Mouse (Mus musculus): ENCODE measurements around the gene Slc25a39. TPM values are rescaled to one million over a fixed set of nuclear protein-coding genes. Genes with fewer than 3 reads are reported as not detected.
A peak's percentile ranks its signal among the peaks of the same experiment; 100 is the strongest.
"Not testable (repeated sequence)": the region's sequence is repeated elsewhere in the genome, so short reads cannot be mapped to it uniquely, and the experiment has no call there.

Slc25a39 gene
- polyA plus RNA-seq, 1 experiment: 80.3 TPM

DNA sequence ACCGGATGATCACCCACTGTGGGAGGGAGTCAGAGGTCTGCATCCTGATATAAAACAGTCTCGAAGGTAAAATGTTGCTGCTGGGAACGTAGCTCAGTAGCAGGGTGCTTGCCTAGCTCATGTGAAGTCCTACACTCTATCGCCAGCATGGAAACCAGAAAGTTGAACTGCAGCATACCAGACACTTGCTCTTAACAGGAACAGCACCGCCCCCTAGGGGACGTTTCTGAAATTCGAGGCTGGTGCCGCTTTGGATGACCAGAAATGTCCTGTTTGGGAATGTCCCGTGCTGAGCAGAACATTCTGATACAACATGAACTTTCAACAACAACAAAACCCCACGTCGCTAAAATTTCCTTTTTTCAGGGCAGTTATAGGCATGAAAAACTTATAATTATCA lies 4.0 kb upstream of the Slc25a39 start:
- DNase-seq (ENCODE audit: low spot score): peak; percentile 75

DNA sequence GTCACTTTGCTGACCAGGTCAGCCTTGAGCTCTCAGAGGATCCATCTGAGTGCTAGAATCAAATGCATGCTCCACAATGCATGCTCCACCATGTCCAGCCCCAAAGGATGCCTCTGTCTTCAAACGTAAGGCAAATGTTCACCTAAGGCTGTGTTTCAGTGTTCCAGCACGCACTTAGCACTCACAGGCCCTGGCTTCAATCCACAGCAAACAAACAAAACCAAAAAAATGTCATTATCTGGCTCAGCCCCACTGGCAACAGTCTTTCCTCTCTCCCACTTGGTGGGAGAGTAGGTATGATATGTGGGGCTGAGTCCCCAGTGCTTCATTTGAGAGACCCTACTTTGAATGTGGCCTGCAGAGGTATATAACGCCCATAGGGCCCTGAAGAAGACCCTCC lies 3.3 kb upstream of the Slc25a39 start:
- no peak for DNase-seq (ENCODE audit: low spot score)

DNA sequence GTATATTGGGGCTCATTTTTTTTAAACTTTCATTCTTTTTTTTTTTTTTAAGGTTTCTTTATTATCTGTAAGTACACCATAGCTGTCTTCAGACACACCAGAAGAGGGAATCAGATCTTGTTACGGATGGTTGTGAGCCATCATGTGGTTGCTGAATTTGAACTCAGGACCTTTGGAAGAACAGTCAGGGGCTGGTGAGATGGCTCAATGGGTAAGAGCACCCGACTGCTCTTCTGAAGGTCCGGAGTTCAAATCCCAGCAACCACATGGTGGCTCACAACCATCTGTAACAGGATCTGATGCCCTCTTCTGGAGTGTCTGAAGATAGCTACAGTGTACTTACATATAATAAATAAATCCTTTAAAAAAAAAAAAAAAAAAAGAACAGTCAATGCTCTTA lies 2.6 kb upstream of the Slc25a39 start:
- DNase-seq (ENCODE audit: low spot score): not testable (repeated sequence)

DNA sequence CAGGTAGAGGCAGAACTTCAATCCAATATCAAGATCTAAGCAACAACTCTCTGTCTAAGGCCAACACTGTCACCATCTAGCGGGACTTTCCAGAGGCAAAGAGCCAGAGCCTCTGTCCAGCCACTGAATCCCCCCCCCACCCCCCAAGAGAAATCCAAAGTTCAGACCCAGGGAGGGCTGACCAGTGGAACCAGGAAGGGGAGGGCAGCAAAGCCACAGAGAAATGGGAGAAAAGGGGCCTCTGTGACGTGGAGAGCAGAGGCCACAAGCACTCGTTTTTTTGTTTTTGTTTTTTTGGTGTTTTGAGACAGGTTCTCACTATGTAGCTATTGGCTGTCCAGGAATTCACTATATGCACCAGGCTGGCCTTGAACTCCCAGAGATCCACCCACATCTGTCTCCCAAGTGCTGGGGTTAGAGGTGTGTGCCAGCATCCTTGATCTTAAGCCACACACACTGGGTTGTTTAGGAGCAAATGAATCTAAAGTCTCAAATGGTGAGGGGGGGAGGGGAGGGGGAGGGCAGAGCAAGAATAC lies 2.1 kb upstream of the Slc25a39 start:
- no peak for DNase-seq (ENCODE audit: low spot score)

DNA sequence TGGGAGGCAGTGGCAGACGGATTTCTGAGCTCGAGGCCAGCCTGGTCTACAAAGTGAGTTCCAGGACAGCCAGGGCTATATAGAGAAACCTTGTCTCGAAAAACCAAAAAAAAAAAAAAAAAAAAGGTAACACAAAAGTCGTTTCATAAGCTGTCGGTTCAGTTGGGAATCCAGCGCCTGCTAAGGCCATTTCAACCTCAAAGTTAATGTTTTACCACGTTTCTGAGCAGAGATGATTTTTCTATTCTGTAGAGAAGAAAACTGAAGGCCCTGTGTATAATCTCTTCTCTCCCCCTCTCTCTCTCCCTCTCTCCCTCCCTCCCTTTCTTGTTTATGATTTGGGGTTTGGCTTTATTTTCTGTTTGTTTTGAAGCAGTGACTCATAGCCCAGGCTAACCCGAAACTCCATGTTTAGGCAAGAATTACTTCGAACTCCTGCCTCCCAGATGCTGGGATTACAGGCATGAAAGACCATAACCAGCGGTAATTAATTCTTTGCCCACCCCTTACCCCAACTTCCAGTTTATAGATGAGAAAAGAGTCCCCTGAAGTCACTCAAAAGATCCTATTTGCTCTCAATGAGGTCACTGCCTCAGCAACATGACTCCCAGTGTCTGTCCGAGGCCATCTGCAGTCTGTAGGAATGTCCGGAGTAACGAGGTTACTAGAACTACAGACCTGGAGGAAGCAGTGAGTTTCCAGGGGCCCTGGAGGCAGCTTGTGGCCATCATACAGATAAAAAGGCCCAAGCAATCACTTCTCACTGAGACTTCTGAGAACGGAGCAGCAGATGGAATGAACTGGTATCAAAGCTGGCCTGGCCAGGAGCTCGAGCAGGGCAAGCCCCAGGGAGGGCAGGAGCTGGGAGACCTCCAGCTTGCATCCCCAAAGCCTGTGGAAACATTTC lies 1.4 kb upstream of the Slc25a39 start:
- DNase-seq (ENCODE audit: low spot score): no peak

DNA sequence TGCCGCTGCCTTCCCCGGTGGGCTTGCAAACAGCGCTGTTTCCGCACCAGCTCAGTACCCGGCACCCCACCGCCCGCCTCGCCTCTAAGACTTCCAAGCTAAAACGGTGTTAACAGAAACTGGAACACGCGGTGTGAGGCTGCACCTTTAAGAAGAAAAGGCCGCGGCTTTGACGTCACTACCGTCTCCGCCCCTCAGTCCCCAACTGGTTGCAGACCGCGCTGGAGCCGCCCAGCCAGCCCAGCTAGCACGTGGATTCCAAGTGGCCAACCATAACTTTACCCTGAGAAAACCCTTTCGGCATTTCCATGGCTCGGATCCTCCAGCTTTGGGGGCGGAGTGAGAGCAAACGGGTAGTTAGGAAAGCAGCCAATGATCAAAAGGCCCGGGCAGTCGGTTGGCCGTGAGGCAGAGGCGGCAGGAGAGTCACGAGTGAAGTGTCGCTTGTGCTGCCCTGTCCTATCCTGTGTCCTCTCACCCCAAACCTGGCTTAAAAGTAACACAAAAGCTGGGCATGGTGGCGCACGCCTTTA lies 664 bp upstream of the Slc25a39 start:
- peak; percentile 77 for DNase-seq (ENCODE audit: low spot score)

DNA sequence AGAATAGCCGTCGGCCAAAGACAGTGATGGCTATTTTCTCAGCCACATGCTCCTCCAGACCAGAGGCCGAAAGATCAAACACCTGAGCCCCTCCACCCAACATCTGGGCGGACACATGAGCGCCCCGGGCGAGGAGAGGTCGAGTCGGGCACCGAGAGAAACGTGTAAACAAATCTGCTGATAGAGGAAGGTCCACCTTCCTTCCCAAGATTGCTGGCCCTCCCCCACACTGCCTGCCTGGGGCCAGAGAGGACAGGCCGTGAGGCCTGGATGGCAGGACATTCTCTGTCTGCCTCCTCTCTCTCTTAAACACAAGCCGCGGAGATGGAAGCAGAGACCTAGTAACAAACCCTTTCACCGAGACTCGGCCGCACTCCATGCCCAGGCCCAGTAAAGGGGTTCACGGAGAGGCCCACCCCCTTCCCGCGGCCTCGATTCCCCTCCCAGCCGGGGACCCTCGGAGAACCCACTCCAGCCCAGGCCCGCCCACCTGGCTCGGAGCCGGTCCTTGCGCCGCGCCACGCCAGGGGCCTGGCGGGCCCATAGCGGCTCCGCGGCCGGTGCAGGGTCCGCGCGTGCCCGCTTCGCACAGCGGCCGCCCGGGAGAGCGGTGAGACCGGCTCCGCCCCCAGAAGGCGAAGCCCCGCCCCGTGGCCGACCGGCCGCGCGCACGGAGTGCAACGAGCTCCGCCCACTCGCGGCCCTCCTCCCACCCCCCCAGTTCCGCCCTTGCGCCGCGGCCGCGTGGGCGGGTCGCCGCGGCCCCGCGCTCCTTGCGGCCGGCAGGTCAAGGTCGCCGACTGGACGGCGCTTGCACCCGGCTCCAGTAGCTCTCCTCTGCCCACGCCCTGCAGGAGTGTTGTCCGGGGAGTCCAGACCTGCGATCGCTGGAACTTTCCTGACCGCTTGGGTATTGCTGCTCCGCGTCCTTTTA lies 579 bp downstream of the Slc25a39 start:
- DNase-seq (ENCODE audit: low spot score): peak; percentile 90

DNA sequence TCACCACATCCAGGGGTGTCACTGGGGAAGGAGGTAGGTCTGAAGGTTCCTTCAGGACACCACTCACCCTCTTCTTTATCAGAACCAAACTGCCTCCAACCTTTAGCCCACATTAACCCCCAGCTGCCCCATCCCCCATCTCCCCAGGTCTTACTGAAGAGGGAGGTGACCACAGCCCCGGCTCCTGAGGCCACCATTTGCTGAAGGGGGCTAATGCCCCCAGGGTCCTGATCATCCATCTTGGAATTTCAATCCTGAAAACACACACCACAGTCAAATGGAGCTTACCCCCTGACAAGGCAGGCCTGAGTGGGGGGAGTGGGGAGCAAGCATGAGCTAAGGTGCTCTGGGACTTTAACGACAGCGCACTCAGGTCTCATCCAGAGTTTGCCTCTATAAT lies 1.3 kb downstream of the Slc25a39 start:
- DNase-seq (ENCODE audit: low spot score): no peak

DNA sequence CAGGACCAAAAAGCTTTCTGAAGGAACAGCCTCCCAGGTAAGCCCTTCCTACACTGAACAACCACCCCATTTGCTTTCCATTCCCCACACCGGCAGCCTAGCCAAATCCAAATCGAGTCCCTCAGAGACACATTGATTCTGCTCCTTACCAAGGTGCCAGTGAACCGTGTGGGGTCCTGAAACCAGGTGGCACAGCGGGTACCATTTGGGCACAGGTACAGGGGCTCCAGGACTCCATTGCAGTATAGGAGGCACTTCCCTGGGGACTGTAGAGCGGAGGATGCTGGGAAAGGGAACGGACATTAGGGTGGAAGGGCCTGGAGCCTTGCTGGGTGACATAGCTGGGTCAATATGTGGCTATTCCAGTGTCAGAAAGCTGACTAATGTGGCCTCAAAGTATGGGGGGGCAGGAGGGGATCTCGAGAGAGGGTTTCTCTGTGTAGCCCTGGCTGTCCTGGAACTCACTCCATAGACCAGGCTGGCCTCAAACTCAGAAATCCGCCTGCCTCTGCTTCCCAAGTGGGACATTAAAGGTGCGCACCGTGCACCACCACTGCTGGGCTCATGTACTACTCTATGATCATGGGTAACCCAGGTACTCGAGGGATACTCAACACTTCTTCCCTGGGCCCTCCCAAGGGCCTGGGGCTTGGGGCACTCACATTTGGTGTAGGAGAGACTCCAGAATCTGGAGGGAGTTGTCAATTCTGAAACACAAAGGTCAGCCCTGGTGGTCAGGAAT lies 2.0 kb downstream of the Slc25a39 start:
- DNase-seq (ENCODE audit: low spot score): no peak

DNA sequence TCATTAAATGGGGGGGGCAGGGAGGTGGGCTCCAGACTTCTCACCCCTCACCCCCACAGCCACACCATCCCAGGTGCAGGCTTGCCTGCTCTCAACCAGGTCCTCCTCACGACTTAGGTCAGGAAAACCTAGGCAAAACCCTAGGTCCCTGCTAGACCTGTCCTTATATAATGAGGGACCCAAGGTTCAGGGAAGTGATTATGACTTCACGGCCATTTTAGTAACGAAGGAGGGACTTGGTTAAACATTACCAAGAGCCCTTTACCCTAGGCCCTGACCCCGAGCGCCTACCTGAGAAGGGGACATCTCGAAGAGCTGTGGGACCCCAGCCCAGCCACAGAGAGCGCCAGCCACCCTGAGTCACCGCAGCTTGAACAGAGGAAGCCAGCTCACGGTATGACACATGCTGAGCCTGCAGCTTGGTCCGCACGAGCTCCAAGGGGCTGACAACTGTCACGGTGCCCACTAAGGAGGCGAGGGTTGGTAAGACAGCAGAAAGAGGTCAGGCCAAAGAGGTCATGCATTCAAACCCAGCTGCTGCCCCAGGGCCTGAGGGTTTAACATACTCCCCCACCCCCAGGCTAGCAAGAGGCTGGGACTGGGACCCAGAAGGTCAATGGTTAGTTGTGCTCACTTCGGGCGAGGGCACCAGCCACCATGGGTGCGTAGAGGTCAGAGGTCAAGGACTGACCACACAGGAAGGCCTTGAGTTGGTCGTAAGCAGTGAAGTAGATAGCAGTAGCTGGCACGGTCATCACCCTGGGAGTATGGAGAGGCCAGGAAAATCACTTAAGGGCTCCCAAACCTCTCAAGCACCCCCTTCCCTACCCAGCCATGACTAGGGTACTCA lies 3.4 kb downstream of the Slc25a39 start:
- no peak for DNase-seq (ENCODE audit: low spot score)

DNA sequence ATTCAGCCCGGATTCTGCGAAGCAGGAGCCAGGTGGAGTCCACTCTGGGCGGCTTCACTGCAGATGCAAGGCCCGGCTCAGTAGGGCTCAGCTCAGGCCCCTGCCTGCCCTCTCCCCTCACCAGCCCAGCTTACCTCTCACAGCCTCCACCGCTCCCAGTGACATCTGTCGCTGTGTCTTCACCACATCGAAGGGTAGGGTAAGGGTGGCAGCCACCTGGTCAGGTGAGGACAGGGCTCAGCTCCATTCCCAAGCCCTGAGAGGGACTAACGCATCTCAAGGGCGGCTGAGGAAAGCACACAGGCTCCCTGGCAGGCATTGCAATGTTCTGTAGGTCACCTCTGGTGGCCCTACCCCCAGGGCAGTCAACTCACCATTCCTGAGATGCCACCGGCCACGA lies 4.1 kb downstream of the Slc25a39 start:
- DNase-seq (ENCODE audit: low spot score): no peak

DNA sequence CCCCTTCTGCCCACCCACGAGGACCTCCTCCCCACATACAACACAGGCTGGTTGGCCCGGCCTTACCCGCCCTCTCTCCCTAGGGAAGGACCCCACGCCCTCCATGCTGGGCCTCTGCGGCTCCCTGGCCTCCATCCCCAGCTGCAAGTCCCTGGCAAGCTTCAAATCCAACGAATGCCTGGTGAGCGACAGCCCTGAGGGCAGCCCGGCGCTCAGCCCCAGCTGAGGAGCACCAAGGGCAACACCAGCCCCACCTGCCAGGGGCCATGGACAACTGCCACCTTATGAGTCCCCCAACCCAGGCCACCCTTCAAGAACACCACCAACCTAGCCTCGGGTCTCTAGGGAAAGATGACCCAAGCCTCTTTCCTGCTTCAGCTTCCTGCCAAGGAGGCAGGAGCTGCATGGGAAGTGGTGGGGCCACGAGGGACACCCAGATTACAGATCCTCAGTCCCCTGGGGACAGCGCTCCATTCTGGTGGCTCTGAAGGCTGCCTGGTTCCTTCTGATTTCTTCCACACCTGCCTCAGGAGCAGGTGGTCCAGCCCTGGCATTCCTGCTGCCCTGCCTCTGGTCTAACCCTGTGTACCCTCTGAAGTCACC lies 5.7 kb downstream of the Slc25a39 start:
- no peak for DNase-seq (ENCODE audit: low spot score)

DNA sequence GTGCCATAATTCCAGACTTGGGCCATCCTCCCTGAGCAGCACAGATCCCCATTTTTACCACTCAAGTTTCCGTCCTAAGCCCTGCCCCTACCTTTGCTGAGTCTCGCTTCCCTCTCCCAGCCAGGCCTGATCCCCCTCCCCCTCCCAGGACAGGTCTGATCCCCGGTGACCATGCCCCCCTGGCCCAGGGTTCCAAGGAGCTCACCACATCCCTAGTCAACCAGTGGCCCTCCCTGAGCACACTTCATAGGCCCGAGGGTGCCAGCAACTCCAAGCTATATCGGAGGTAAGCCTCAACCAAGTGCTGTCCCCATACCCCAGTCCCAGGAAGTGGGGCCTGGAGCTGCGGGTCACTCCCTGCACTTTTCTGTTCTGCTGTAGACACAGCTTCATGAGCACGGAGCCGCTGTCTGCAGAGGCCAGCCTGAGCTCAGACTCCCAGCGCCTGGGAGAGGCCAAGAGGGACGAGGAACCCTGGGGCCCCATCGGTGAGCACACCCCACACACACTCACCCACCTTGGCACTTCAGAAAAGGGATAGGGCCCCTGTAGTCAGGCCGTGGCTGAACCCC lies 7.1 kb downstream of the Slc25a39 start:
- DNase-seq (ENCODE audit: low spot score): no peak

DNA sequence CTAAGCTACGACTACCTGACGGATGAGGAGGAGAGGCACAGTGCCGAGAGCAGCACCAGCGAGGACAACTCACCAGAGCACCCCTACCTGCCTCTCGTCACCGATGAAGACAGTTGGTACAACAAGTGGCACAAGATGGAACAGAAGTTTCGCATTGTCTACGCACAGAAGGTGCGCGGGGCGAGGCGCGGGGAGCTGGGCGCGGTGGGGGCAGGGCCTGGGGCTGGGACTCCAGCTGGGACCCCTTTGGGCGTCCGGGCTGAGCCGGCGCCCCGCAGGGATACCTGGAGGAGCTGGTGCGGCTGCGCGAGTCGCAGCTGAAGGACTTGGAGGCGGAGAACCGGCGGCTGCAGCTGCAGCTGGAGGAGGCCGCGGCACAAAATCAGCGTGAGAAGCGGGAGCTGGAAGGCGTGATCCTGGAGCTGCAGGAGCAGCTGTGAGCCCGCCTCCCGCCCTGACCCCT lies 8.1 kb downstream of the Slc25a39 start:
- no peak for DNase-seq (ENCODE audit: low spot score)

DNA sequence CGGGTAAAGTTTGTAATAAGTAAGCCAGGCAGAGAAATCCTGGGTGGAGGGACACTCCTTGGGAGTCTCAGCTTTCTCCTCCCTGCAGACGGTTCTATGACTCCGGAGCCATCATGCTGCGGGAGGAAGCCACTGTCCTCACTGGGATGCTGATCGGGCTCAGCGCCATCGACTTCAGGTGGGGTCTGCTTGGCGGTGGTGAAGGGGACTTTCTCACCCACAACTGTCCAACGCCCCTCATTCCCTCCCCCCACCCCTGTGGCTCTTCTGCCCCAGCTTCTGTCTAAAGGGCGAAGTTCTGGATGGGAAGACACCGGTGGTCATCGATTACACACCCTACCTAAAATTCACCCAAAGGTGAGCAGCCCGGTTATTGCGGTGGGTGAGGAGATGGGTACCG lies 8.6 kb downstream of the Slc25a39 start:
- no peak for DNase-seq (ENCODE audit: low spot score)

DNA sequence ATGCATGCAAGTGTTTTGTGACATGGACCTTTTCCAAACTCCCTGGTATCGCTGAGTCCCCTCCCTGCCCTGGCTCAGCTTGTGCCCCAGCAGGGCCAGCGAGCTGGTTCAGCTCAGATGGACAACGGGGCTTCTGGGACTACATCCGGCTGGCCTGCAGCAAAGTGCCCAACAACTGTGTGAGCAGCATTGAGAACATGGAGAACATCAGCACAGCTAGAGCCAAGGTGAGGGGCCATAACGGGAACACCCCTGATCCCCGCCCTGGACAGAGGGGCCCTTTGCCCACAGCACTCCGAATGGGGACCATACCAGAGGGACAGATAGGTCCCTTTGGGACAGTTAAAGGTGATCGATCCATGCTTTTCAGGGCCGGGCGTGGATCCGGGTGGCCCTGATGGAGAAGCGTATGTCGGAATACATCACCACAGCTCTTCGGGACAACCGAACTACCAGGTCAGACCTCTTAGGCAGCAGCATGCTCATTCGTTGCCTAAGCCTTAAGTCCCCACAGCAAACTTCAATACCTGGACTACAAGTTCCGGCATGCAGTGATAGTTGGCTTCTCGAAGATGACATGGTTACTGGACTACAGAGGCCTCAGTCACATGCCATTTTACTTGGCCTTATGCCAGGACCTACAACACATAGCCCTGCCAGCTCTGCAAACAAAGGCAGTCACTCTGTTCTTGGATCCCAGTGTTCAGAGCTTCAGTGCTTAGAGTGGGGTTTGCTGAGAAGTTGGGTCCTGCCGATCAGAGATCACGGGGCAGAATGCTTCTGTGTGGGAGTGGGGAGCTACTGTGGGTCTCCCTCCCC lies 9.5 kb downstream of the Slc25a39 start:
- no peak for DNase-seq (ENCODE audit: low spot score)

DNA sequence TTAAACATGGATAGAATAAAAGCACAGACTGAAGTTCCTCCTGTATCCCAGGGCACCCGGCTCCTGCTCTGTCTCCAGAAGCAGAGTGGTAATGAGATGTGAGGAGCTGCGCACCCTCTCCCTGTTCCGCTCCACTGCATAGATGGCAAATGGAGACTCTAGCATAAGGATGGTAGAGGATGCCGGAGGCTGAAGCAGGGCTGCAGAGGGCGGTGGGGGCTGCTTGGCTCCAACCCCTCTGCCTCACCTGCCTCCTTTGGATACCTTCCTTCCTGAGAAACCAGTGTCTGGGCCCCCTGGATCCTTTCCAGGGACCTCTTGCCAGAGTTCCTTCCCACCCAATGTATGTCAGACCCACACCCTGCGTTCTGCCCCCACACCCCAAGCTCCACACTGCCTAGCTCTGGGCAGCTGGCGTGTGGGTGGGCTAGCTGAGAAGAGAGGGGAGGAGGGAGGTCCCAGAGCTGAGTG lies 11.0 kb downstream of the Slc25a39 start:
- DNase-seq (ENCODE audit: low spot score): no peak

DNA sequence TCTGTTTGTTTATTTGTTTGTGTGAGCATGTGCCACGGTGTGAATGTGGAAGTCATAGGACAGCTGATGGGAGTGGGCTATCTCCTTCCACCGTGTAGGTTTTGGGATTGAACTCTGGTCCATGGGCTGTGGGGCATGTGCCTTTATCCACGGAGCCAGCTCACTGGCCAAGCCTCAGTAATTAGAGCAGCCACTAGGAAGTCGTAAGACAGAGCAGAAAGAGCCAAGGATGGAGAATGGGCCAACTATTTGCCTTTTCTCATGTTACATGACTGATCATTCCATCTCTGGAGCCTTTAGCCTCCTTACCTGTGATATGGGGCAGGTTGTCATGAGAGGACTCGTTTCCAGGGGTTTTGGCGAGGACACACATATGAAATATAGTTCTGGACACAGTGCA lies 11.5 kb downstream of the Slc25a39 start:
- DNase-seq (ENCODE audit: low spot score): no peak

DNA sequence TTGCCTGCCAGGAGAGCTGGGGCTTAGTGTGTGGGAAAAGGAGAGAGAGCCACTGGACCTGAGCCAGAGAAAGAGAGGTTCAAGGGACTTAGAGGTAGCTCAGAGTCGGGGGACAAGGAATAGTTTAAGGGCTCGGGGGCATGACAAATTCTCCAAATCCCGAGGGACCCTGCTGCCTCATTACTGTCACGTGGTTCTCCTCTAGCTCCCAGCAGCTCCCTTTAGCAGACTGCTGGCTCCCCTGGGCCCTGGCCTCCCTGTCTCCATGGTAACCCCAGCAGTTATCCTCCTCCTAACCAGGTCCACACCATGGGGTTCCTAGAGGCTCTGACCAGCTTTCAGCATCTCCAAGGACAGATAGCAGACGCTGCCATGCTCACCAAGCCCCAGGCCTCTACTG lies 12.5 kb downstream of the Slc25a39 start:
- no peak for DNase-seq (ENCODE audit: low spot score)

Data from urinary bladder, adult 2 months (tissue).